Mouse (Mus musculus) embryo, embryonic 10 days (tissue): ENCODE results near the gene Sstr5.

Source experiments
- DNase-seq: peaks from one replicate; pipeline ENCODE4 v3.0.0-alpha.2; 2015; ENCODE audit warnings: low spot score

The Sstr5 gene

GRCm38 (mm10) chr17:25474330-25475077 is 22.6 kb downstream of the Sstr5 start:
- DNase-seq: peak; percentile 90

GRCm38 (mm10) chr17:25472044-25472443 is 25.0 kb downstream of the Sstr5 start:
- DNase-seq: no peak

DNA sequence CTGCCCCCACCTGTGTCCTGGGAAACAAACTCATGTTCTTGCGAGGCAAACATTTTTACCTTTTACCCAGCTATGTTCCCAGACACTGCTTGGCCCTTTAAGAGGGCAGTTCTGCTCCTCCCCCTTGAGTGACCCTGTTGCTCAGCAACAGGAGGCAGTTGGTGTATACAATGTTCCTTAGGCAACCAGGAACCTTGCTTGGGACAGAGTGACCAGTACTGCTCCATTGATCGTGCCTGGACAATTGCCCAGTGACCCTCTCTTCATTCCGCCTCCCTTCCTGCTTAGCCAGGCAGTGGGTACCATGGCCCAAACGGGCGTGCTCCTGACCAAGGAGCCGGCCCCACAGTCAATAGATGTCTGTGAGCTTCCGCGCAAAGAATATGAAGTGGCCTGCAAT is 25.7 kb downstream of the Sstr5 start:
- DNase-seq: peak; percentile 72

GRCm38 (mm10) chr17:25469798-25470197 is 27.3 kb downstream of the Sstr5 start:
- peak; percentile 88 for DNase-seq

DNA sequence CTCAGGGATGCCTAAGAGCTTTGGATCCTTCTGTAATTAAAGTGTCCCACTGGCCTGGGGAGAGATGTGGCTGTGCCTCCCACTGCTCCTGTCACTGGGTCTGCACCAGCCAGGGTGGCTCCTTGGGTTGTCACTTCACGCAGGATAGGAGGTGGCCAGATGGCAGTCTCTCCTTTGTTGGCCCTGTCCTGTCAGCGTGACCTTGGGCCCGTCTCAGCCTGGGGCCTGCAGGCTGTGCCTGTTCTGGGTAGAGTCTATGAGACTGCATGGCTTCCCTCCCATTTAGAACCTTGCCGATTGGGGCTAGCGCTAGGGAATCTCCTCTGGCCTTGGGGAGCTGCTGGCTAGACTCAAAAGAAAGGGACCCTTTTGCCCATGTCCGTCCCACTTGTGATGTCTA is 28.8 kb downstream of the Sstr5 start:
- DNase-seq: no peak

DNA sequence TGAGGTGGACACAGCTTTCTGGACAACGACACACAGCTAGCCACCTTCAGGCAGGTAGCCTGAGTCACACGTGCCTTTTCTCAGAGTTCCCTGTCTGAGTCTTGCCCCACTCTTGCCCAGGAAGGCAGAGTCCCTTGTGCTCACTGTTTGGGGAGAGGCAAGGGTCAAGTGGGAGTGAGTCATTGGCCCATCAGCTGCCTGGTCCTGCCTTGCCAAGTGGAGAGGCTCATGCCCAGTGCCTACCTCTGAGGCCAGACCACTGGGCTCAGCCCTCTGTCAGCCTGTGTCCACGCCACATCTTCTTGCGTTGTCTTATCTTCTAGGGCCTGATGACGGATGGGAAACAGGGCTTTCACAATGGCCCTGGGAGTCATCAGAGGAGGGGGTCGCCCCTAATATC is 29.3 kb downstream of the Sstr5 start:
- DNase-seq: no peak

GRCm38 (mm10) chr17:25466257-25466656 is 30.8 kb downstream of the Sstr5 start:
- no peak for DNase-seq

DNA sequence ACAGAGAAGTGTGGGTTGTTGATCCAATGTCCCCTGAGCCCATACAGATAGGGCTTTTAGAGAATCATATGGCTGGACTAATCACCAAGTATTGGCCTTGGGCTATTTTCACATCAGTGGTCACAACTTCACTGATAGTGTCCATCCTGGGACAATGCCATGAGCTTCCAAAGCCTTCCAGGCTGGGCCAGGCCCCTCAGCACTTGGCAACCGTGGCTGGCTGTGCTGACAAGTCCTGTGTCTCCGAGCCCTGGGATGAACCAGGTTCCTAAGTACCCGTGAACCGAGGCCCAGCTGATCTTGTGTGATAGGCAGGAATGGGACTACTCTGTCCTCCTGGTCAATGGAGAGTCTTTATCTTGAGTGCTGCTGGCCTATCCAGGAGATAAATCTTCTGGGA is 33.0 kb downstream of the Sstr5 start:
- DNase-seq: no peak

- no peak for DNase-seq
Measured at GRCm38 (mm10) chr17:25463326-25463945, 33.7 kb downstream of the Sstr5 start.

GRCm38 (mm10) chr17:25462236-25462875 is 34.7 kb downstream of the Sstr5 start:
- DNase-seq: peak; percentile 28

DNA sequence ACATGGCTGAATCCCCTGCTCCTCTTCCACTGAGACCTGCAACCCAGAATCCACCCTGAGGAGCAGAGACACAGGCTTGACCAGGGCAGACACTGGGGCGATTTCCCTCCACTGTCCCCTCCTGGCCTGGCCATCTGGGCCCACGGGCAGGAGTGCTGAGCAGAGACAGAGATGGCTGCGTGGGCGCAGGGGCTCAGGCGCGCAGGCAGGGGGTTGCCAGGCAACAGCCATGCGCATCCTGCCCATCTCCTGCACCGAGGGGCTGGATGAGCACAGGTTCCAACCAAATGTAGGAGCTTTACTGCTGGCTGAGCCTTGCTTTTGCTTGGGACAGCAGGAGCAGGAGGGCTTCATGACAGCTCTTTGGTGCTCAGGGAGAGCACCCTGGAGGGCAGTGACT is 40.5 kb downstream of the Sstr5 start:
- no peak for DNase-seq

GRCm38 (mm10) chr17:25454272-25454671 is 42.8 kb downstream of the Sstr5 start, which contains the start of gene Tekt4:
TSS of gene Tekt4 (plus strand) at chr17:25454615.
- no peak for DNase-seq

GRCm38 (mm10) chr17:25452246-25452965 is 44.7 kb downstream of the Sstr5 start:
- DNase-seq: no peak

- DNase-seq: no peak
Measured at GRCm38 (mm10) chr17:25450329-25450728, 46.8 kb downstream of the Sstr5 start.

DNA sequence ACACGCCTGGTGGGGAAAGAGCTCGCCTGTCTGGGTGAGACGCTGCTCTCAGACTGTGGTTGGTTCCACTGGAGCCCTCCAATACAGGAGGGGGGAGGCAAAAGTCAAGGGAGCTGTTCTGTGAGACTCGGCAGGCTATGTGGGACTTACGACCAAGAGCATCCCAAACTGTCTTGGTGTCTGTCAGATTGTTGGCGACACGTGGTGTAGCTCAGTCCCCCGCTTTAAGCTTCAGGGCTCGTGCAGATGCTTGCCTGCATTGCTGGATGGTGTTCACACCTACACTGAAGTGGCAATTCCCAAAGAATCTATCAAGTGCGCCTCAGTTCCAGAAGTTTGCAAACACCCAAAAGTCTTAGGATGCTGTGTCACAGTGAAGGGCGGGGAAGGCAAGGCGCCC is 49.2 kb downstream of the Sstr5 start:
- DNase-seq: no peak

DNA sequence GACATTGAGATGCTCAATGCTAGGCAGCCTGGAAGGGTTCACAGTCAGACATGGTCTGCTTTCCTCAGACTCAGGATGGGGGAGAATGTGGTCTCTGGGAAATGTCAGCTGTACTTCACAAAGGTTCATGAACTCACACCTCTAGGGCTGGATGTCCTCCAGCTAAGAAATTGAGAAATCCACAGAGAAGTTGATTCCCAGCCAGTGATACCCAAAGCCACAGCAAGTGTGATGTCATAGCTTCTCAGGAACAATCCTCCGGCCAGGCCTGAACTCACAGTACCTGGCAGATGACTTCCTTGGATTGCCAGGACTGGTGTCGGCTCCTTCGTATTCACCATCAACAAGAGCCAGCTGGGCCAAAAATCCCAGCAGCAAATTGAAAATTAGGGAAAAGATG is 51.2 kb downstream of the Sstr5 start:
- DNase-seq: no peak

DNA sequence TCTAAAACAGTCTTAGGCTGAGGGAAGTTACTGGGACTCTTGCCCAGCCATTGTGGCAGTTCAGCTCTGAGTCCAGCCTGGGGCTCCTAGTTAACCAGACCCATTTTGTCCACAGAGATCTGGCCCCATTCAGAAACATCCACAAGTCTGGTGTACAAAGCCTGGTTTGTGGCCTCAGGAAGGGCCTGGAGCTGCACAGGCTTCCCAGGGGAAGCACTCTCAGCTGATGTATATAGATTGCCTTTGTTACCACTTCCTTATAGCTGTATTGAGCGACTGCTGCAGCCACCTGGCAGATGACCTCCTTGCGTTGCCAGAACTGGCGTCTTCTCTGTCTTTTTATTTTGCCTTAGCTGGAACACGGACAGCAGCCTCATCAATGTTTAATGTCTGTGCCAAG is 52.0 kb downstream of the Sstr5 start:
- DNase-seq: no peak

- DNase-seq: no peak
Measured at GRCm38 (mm10) chr17:25442889-25443288, 54.2 kb downstream of the Sstr5 start.

DNA sequence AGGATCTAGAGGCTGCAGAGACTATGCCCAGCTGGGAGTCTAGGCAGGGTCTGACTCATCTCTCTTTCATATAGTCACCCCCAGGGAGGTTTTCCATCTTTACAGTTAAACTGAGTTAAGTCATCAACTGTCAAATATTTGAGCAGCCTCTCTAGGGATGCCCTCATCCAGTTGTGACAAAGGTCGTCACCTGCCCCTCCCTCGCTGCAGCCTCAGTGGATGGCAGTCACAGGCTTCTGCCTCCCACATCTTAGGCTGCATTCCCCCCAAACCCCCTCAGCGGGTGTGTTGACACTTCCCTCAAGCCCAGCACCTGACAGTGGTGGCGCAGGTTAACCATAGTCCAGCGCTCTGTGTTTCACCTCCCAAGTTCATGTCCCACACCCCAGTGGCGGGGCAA is 55.7 kb downstream of the Sstr5 start:
- DNase-seq: no peak
